Mouse (Mus musculus) MEL (cell line): ENCODE results near the gene Prss27.

Source experiments
- CTCF ChIP-seq, 3 experiments: IDR thresholded peaks in 2 of 3; conservative IDR thresholded peaks in 1 of 3; 2 replicates each; pipeline ENCODE4 v1.5.1; 2011 to 2012; ENCODE audit warnings: low read length in 3 of 3, low read depth in 2 of 3, mild to moderate bottlenecking in 2 of 3, improper control_type of control experiment in 1 of 3, inconsistent platforms in 1 of 3, mixed read lengths in 1 of 3, moderate library complexity in 1 of 3; ENCODE audit not compliant: control insufficient read depth in 1 of 3, insufficient read depth in 1 of 3, poor library complexity in 1 of 3, severe bottlenecking in 1 of 3
- EP300 ChIP-seq, 2 experiments: IDR thresholded peaks; 2 replicates each; pipeline ENCODE4 v1.6.1; 2011; ENCODE audit warnings: improper control_type of control experiment in 2 of 2, low read length in 2 of 2, low read depth in 1 of 2, mild to moderate bottlenecking in 1 of 2
- MAX ChIP-seq: IDR thresholded peaks from 2 replicates; pipeline ENCODE4 v1.6.1; 2011; ENCODE audit warnings: low read length, improper control_type of control experiment
- NRF1 ChIP-seq: IDR thresholded peaks from 2 replicates; pipeline ENCODE4 v1.6.1; 2014; ENCODE audit warnings: low read depth, mild to moderate bottlenecking, inconsistent platforms, low read length, improper control_type of control experiment, moderate library complexity; ENCODE audit not compliant: poor library complexity, insufficient read depth, severe bottlenecking
- POLR2A ChIP-seq, 2 experiments: IDR thresholded peaks; 2 replicates each; pipeline ENCODE4 v1.6.1; 2011 to 2012; ENCODE audit warnings: low read length in 2 of 2, mild to moderate bottlenecking in 2 of 2, control low read depth in 1 of 2, improper control_type of control experiment in 1 of 2, low read depth in 1 of 2, moderate library complexity in 1 of 2; ENCODE audit not compliant: control insufficient read depth in 1 of 2, insufficient read depth in 1 of 2, poor library complexity in 1 of 2
- ZC3H11A ChIP-seq: IDR thresholded peaks from 2 replicates; pipeline ENCODE4 v1.6.1; 2012; ENCODE audit warnings: low read depth, mild to moderate bottlenecking, inconsistent platforms, low read length, improper control_type of control experiment

- TF ChIP-seq EP300 (IDR thresholded peaks at IDR 0.05; ENCODE audit: low read depth in 1 of 2, low read length in 2 of 2) (no peak), CTCF (IDR thresholded peaks at IDR 0.05 in 2 of 3, conservative IDR thresholded peaks at IDR 0.05 in 1 of 3; ENCODE audit: control insufficient read depth in 1 of 3, insufficient read depth in 1 of 3, low read depth in 2 of 3, low read length in 3 of 3, poor library complexity in 1 of 3, severe bottlenecking in 1 of 3) (no peak), MAX (no peak), POLR2A (IDR thresholded peaks at IDR 0.05; ENCODE audit: control insufficient read depth in 1 of 2, insufficient read depth in 1 of 2, low read depth in 1 of 2, low read length in 2 of 2, poor library complexity in 1 of 2) (no peak), NRF1 (no peak), ZC3H11A (no peak)
These were observed 8.5 kb upstream of the Prss27 start for GRCm38 (mm10) chr17:24029477-24029876.
